18 mouse cellular contexts compared by ENCODE assay signal in genomic region chr7:58858921-58859320, GRCm38 (mm10).
"Had no signal": no experiment of that assay in that cellular context is flagged by ENCODE, and none has a peak within 500 bp of the region (broad histone marks: within the 10 kb centered on the region; RNA-seq: fewer than 3 reads in every experiment).

No protein-coding gene starts in this region.

- DNase-seq: kidney, adult 11 months; kidney, adult 8-10 months; kidney, postnatal 14 days; kidney, postnatal 4 days; liver; lung, adult 18-20 months; lung, postnatal 10 days; lung, postnatal 36 days; right cerebral cortex, adult 18-20 months; right cerebral cortex, postnatal 14 days; right cerebral cortex, postnatal 4 days; spleen, adult 18-20 months; thymus, adult 2 months; thymus, postnatal 14 days; thymus, postnatal 4 days had no signal

- ATAC-seq: intestine, embryonic 15.5 days; liver, embryonic 12.5 days; midbrain, embryonic 15.5 days had no signal
